Mouse (Mus musculus): Measurements from ENCODE around the gene Mgll.

Gene Mgll

GRCm38 (mm10) chr6:88724313-88725195, at the start of gene Mgll:
Gene Mgll (plus strand): TSS chr6:88724412.
- DNase-seq (ENCODE audit: low read depth): no peak

- DNase-seq (ENCODE audit: low read depth): no peak
Observed at GRCm38 (mm10) chr6:88675815-88676214, 48.4 kb upstream of the Mgll start.

DNA sequence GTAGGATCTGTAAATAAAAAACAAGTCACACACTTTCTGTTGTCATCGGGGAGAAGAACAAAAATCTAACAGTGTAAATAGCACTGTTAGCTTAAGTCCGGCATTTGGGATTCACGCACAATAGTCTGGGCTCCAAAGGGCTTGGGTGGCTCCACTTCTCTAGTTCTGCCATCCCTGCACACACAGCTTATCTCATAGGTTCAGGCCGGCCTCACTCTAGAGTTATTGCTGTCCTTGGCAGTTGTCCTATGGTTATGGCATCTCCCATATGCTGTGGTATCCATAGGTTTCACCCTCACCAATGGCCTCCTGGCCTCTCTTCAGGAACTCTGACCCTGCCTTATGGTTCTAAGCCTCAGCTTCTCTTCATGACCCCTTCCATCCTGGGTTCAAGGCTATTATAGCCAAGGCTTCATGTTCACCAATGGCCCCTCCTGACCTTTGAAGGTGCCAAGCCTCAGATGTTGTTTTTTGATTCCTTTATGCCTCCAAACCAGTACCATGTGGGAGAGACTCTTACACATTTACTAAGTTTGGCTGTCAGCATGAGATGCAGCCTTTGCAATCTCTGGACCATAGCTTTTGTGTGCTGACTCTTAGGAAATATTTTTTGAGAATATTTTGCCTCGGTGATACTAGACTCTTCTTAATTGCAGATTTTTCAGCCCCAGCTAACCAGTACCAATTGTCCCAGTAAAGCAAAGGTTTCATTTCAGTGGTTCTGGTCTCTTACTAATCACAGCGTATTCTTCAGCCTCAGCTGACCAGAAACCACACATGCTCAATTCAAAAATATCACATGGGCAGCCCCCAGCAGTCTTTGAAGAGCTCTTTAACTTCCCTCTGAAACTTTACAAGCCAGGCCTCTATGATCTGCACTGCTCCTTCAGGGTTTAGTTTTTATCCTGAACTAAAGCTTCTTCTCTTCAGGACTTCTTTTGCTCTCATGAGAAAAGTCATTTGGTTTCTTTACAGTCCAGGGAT, 47.2 kb upstream of the Mgll start:
- no peak for DNase-seq (ENCODE audit: low read depth)

DNA sequence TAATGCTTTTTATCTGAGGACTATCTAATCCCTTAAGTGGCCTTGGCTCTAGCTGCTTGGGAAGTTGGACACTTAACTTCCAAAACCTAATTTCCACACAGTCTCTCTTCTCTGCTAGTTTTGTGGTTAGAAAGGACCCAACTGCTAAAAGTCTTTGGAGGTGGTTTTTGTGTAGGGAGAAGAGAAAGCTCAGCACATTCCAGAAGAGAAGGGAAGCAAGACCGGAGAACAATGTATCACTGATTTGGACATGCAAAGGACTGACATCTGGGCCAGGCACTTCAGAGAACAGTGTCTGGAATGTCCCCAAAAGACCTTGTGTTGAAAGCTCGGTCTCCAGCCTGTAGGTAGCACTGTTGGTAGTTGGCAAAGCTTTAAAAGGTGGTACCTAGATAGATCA, 46.5 kb upstream of the Mgll start:
- no peak for DNase-seq (ENCODE audit: low read depth)

GRCm38 (mm10) chr6:88681026-88681425, 43.2 kb upstream of the Mgll start:
- DNase-seq (ENCODE audit: low read depth): no peak

DNA sequence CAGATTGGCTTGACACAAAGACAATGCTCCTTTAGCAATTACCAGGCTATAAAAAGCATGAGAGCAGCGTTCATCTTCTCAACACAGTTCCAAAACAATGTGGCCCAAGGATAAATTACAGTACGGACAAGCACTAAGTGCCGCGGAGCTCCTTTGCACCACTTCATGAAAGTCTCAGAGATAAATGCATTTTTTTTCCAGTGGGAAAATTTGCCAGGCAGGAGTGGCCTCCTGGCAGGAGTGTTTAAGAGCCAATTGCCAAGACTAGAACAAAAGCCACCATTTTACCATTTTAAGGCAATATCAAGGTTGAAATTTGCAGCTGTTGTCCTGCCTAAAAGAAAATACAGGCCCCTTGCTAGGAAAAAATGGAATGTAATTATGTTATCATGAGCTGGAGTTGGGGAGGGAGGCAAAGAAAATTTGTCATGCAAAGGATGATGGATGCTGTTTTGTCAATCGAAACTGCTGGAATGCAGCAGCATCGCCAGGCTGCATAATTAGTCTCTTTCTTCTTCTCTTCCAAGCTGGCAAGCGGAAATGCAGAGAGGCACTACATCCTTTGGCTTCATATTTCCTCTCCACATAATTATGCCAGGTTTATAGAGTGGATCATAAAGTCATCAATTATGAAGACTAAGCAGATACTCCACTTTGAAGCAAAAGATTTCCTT, 40.7 kb upstream of the Mgll start:
- no peak for DNase-seq (ENCODE audit: low read depth)

- DNase-seq (ENCODE audit: low read depth): no peak
Observed at GRCm38 (mm10) chr6:88688171-88688570, 36.0 kb upstream of the Mgll start.

- no peak for DNase-seq (ENCODE audit: low read depth)
Observed at GRCm38 (mm10) chr6:88688712-88689111, 35.5 kb upstream of the Mgll start.

DNA sequence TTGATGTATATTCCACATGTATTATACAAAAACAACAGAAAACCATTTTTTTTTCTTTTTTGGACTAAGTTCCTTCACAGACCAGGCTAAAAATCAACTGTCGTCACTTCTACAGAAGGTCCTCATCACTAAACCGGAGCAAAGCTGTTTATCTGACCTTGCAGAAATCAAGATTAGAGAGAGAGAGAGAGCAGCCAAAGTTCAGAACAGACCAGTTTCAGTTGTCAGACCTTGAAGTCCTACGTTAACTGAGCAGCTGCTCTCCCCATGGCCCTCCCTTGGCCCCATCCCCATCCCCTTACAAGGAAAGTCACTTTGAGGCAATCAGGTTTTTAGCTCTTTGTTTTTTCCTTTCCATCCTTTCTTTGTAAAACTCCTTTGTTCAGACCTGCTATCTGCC, 34.0 kb upstream of the Mgll start:
- DNase-seq (ENCODE audit: low read depth): no peak

- no peak for DNase-seq (ENCODE audit: low read depth)
Observed at GRCm38 (mm10) chr6:88691361-88691760, 32.9 kb upstream of the Mgll start.

GRCm38 (mm10) chr6:88702887-88703286, 21.3 kb upstream of the Mgll start:
- no peak for DNase-seq (ENCODE audit: low read depth)

GRCm38 (mm10) chr6:88703731-88704130, 20.5 kb upstream of the Mgll start:
- DNase-seq (ENCODE audit: low read depth): no peak

- no peak for DNase-seq (ENCODE audit: low read depth)
Observed at GRCm38 (mm10) chr6:88708401-88709278, 15.6 kb upstream of the Mgll start.

GRCm38 (mm10) chr6:88709279-88709575, 15.0 kb upstream of the Mgll start:
- DNase-seq (ENCODE audit: low read depth): no peak

GRCm38 (mm10) chr6:88711313-88711712, 12.9 kb upstream of the Mgll start:
- no peak for DNase-seq (ENCODE audit: low read depth)

- DNase-seq (ENCODE audit: low read depth): no peak
Observed at GRCm38 (mm10) chr6:88712083-88712482, 12.1 kb upstream of the Mgll start.

DNA sequence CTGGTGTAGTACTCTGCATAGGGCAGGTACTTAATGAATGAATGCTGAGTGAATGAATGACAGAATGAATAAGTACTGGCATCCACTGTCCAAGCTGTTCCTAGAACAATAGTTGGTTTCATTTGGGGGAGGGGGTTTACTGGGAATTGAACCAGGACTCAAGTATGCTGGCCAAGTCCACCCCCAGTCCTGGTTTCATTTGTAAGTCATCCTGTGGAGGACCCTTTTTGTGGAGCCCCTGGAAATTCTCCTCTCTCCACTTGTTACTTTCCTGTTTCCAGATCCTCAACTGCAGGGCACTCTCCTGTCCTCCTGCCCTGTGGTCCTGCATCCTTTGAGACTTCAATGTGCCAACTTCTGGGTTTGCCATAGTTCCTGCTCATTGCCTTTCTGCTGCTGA, 10.9 kb upstream of the Mgll start:
- no peak for DNase-seq (ENCODE audit: low read depth)

GRCm38 (mm10) chr6:88714200-88714674, 10.0 kb upstream of the Mgll start:
- DNase-seq (ENCODE audit: low read depth): no peak

GRCm38 (mm10) chr6:88715378-88715781, 8.8 kb upstream of the Mgll start:
- DNase-seq (ENCODE audit: low read depth): no peak

GRCm38 (mm10) chr6:88715966-88716365, 8.2 kb upstream of the Mgll start:
- DNase-seq (ENCODE audit: low read depth): no peak

Data from c-Kit-positive CD71-negative TER-119-negative erythroid progenitor cells, embryonic 14.5 days (primary cell).